ENCODE assay signal across 26 mouse cellular contexts in genomic region chr5:64186566-64186965, GRCm38 (mm10). TPM values are rescaled to one million over a fixed set of nuclear protein-coding genes. Genes with fewer than 3 reads are reported as not detected.
A peak's percentile ranks its signal among the peaks of the same experiment; 100 is the strongest.
DNase-seq lines count a peak whose midpoint lies in the region; ATAC-seq and TF ChIP-seq lines count a peak whose summit lies in the region.
"Had no signal": no experiment of that assay in that cellular context is flagged by ENCODE, and none has a peak within 500 bp of the region (broad histone marks: within the 10 kb centered on the region; RNA-seq: fewer than 3 reads in every experiment).

No protein-coding gene starts in this region.

- DNase-seq in frontal cortex, postnatal 25 days (ENCODE audit: low spot score in 2 of 2), result no peak
- peak; percentile 59 for DNase-seq in kidney, adult 2 months
- peak; percentile 33 for DNase-seq in 416B (ENCODE audit: low read depth)
- peak; percentile 25 to 59 for DNase-seq in kidney, postnatal 25 days
- DNase-seq in right cerebral cortex, adult 2 months (ENCODE audit: low spot score in 2 of 2), result no peak
- DNase-seq: adrenal gland, adult 2 months; cerebellum, adult 2 months; cerebellum, postnatal 14 days; heart, postnatal 14 days; layer of hippocampus, adult 9-11 months; lung, embryonic 14.5 days; lung, postnatal 36 days; spleen, adult 18-20 months; thymus, postnatal 14 days had no signal

- no peaks in the 10 kb centered on the region for H3K36me3 ChIP-seq in kidney, adult 2 months (ENCODE audit: control insufficient read depth, insufficient read depth, low read length)
- no peaks in the 10 kb centered on the region for H3K36me3 ChIP-seq in kidney, embryonic 14.5 days (ENCODE audit: control insufficient read depth, insufficient read depth, low read length)
- H3K36me3 ChIP-seq: embryonic facial prominence, embryonic 10.5 days; hindbrain, embryonic 12.5 days; intestine, embryonic 15.5 days had no signal

- no peak overlapping the region for H3K4me3 ChIP-seq in kidney, adult 2 months (ENCODE audit: insufficient read depth, low read depth, low read length)
- no peak overlapping the region for H3K4me3 ChIP-seq in kidney, embryonic 14.5 days (ENCODE audit: low read length)
- H3K4me3 ChIP-seq: embryonic facial prominence, embryonic 10.5 days; embryonic facial prominence, embryonic 15.5 days; forebrain, embryonic 13.5 days; hindbrain, embryonic 12.5 days; intestine, embryonic 15.5 days; liver, embryonic 15.5 days had no signal

- H3K4me2 ChIP-seq in kidney, embryonic 14.5 days (replicated peaks; ENCODE audit: low read depth, low read length), result no peak overlapping the region
- H3K4me2 ChIP-seq: embryonic facial prominence, embryonic 15.5 days; forebrain, embryonic 13.5 days; hindbrain, embryonic 12.5 days; intestine, embryonic 15.5 days; liver, embryonic 15.5 days; lung, embryonic 14.5 days; midbrain, embryonic 11.5 days had no signal

- H3K27ac ChIP-seq in kidney, adult 2 months (ENCODE audit: insufficient read depth, low read depth, low read length), result no peak overlapping the region
- H3K27ac ChIP-seq in kidney, embryonic 14.5 days (ENCODE audit: low read depth, low read length), result no peak overlapping the region
- H3K27ac ChIP-seq: embryonic facial prominence, embryonic 10.5 days; embryonic facial prominence, embryonic 15.5 days; forebrain, embryonic 13.5 days; hindbrain, embryonic 12.5 days; hindbrain, postnatal 0 days; intestine, embryonic 15.5 days; liver, embryonic 15.5 days had no signal

- ATAC-seq in frontal cortex, adult (ENCODE audit: low TSS enrichment), result peak; percentile 67; the same call in 1 of the 2 replicates
- no peak for ATAC-seq in kidney, embryonic 14.5 days (ENCODE audit: low FRiP score, low TSS enrichment)
- ATAC-seq: forebrain, embryonic 13.5 days; hindbrain, postnatal 0 days; intestine, embryonic 15.5 days; midbrain, embryonic 16.5 days; Patski had no signal

- peaks cover 8% of the 10 kb centered on the region; the same call in 1 of the 2 replicates for H3K9me3 ChIP-seq in kidney, embryonic 14.5 days (ENCODE audit: control insufficient read depth, low read length)
- H3K9me3 ChIP-seq: embryonic facial prominence, embryonic 15.5 days; intestine, embryonic 15.5 days; liver, embryonic 15.5 days had no signal

- no peak for TF ChIP-seq CTCF in kidney, adult 2 months (conservative IDR thresholded peaks at IDR 0.05; ENCODE audit: insufficient read depth, insufficient read length, low read depth, low read length)

- peaks cover 4% of the 10 kb centered on the region; the same call in 1 of the 2 replicates for H3K4me1 ChIP-seq in kidney, adult 2 months (ENCODE audit: control insufficient read depth, insufficient read depth, low read length)
- no peaks in the 10 kb centered on the region for H3K4me1 ChIP-seq in kidney, embryonic 14.5 days (ENCODE audit: control insufficient read depth, insufficient read depth, low read length)
- H3K4me1 ChIP-seq: embryonic facial prominence, embryonic 10.5 days; embryonic facial prominence, embryonic 15.5 days; liver, embryonic 15.5 days had no signal

- WGBS in kidney, adult 2 months, result 56% methylated on average over 5 of the region's 5 CpGs
- WGBS in kidney, embryonic 14.5 days, result 62% methylated on average over 5 of the region's 5 CpGs

- no peak overlapping the region for H3K9ac ChIP-seq in kidney, embryonic 14.5 days (ENCODE audit: low read depth, low read length)
- H3K9ac ChIP-seq: embryonic facial prominence, embryonic 15.5 days; forebrain, embryonic 13.5 days; hindbrain, embryonic 12.5 days; intestine, embryonic 15.5 days; liver, embryonic 15.5 days; lung, embryonic 14.5 days had no signal

- no peaks in the 10 kb centered on the region for H3K27me3 ChIP-seq in kidney, adult 2 months (replicated peaks; ENCODE audit: control insufficient read depth, insufficient read depth, low read length)
- H3K27me3 ChIP-seq in kidney, embryonic 14.5 days (ENCODE audit: control insufficient read depth, insufficient read depth, low read length), result no peaks in the 10 kb centered on the region
- H3K27me3 ChIP-seq: embryonic facial prominence, embryonic 15.5 days; forebrain, embryonic 13.5 days; hindbrain, embryonic 12.5 days; intestine, embryonic 15.5 days; liver, embryonic 15.5 days; Patski had no signal

- TF ChIP-seq POLR2A in kidney, adult 2 months (IDR thresholded peaks at IDR 0.05; ENCODE audit: low read depth, low read length), result no peak

RNA-seq across cellular contexts. Expression of gene Tbc1d1, which starts 30.5 kb away (rescaled TPM):
- polyA plus RNA-seq in kidney, adult 2 months (2012; rRNA removed), result 37.0 and 38.3 TPM in 2 replicates
- polyA plus RNA-seq in kidney, embryonic 14.5 days (2014; fragmentation: Nextera tagmentation; extraction: Ambion mirVana), result 26.7 and 39.9 TPM in 2 replicates

Comparison
In these comparisons a context has a peak if more than half of its experiments do, and no peak if none do; other contexts are left out.
1. DNase-seq: peak in kidney, adult 2 months (single experiment), 416B (single experiment) and kidney, postnatal 25 days (2 of 2); none in frontal cortex, postnatal 25 days (0 of 2) and right cerebral cortex, adult 2 months (0 of 2).